Mouse (Mus musculus) right cerebral cortex, adult 2 months (tissue): ENCODE results near the gene Igf2bp1.

Experiments used
- DNase-seq, 2 experiments: peaks; one replicate each; pipeline ENCODE4 v3.0.0; 2021 to 2022; ENCODE audit warnings: low spot score in 2 of 2

Igf2bp1 gene

GRCm38 (mm10) chr11:96005403-96006271 is at the start of gene Igf2bp1:
Gene Igf2bp1, minus strand, starts transcription at chr11:96005940.
- DNase-seq = no peak

DNA sequence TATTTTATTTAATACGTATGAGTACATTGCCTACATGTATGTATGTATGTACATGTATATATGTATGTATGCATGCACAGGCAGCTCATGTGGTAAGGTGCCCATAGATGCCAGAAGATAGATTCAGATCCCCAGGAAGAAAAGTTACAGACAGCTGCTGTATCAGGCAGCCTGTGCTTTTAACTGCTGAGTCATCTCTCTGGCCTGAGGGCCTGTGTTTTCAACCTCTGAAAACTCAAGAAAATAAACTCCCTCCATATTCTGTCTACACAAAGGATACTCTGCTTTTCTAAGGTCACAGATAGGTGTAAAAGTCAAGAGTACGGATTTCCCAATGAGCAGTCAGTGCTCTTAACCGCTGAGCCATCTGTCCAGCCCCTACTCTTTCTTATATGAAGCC is 45.1 kb upstream of the Igf2bp1 start:
- DNase-seq = no peak

GRCm38 (mm10) chr11:96049939-96050338 is 44.2 kb upstream of the Igf2bp1 start:
- DNase-seq = no peak

DNA sequence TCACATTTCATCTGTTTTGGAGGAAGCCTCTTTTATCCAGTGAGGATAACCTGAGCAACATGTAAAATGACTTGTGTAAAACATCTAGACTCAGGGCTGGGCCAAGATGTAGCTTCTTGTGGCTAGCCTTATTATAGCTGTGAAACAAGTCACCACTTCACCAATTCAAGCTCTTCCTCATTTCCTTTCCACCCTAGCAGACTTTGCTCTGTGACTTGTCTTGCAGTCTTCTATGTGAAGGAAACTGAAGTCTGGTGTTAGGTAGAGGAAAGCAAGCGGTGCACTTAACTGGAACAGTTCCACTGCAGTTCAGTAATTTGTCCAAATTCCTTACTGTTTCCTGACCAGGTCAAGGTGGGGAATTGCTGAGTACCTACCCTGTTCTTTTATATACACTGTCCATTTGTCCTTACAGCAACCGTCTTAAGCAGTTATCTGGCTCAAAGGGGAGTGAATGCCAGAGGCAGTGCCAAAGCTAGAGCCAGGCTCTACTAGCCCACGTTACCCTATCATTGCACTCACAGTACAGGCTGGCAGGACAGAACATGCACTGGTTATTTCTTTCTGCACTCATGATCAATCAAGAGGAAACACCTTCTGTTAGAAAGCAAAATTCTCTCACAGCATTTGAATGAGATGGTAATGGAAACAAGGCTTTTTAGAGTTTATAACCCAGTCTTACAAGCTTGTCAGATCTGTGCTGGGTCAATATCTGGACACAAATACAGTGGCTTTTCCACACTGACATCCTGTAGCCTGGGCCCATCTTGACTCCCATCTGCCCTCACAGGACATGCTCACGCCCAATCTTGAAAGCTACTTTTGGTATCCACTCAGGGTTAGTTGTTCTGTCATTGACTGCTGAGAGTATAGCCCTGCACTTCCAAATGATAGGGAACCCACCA is 42.0 kb upstream of the Igf2bp1 start:
- DNase-seq = no peak

DNA sequence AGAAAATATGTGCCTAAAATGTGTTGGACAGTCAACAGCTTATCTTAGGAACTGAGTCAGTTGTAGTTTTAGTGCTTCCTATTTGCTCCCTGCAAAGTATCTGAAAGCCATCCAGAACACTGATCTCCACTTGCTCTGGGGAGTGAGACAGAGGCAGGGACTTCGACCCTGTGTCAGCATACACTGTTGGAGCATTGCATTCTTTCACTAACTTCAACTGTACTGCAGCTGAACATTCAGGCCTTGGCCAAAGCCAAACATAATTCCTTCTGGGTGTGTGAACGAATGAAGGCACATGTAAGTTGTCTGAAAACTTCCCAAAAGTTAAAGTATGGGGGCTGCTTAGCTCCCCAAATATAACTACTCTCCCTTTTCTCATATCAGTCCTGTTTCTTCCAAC is 41.1 kb upstream of the Igf2bp1 start:
- DNase-seq = no peak

DNA sequence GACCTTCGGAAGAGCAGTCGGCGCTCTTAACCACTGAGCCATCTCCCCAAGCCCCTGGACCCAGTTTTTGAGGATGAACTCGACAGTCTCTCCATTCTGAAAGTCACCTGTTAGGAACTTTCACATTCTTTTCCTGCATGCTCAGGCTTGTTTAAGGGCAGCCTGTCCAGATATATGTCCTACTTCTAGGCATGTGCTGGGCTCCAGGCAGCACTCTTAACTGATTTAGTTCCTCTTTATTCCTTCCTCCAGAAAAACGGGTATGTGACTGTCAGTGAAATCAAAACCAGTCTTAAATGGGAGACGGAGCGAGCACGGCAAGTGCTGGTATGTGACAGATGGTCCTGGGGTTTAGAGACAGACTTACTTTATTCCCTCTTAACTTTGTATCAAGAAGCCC is 40.3 kb upstream of the Igf2bp1 start:
- no peak for DNase-seq

DNA sequence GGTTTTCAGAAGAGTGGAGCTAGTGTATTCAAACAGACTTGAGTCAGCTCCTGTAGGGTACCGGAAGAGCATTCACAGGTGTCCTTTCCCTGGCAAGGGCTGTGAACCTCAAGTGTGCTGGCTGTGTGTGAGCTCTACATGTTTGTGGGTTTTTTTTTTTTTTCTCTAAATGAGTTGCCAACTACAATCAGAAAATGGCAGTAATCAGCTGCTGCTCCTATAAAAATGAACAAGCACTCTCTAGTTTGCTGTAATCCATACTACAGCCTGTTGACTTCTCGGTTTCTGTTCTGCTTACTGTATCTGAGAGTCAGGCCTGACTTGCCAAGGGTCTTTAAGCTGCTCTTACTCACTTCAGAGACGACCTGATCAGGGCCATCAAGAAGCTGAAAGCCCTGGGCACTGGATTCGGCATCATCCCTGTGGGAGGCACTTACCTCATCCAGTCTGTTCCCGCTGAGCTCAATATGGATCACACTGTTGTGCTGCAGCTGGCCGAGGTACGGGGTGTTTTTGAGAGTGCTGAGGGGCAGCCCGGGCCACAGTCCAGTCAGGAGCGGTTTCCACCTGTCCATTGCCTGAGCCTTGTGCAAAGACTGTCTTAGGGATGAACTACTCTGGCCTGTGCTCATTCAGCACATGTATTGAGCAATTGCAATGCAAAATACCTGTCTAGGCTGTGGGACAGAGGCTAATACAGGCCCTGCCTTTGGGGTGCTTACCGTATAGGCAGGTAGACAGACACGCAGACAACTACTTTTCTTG is 39.2 kb upstream of the Igf2bp1 start:
- DNase-seq = no peak

- no peak for DNase-seq
Observed at GRCm38 (mm10) chr11:96038560-96038959, 32.8 kb upstream of the Igf2bp1 start.

DNA sequence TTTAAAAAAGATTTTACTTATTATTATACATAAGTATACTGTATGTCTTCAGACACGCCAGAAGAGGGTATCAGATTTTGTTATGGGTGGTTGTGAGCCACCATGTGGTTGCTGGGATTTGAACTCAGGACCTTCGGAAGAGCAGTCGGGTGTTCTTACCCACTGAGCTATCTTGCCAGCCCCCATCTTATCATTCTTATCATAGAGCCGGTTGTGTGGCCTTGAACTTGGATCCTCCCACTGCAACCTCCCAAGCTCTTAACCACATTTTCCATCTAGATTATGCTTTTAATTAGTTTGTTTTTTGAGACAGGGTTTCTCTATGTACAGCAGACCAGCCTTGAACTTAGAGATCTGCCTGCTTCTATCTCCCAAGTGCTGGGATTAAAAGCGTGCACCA is 31.8 kb upstream of the Igf2bp1 start:
- DNase-seq = no peak

DNA sequence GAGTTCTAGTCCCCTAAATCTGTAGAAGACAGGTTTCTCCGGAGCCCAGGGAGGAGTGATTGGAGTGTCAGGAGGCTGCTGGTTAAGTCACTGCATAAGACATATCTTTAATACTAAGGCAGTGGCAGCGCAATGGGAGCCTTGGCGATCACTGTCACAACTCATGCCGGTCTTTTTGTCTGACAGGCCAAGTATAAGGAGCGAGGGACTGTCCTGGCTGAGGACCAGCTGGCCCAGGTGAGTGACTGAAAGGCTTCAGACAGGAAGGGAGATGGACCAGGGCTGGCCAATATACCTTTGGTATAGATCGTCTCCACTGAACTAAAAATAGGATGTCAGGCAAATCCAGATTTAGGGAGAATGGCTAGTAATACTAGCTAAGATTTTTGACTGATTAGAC is 29.4 kb upstream of the Igf2bp1 start:
- DNase-seq = no peak

DNA sequence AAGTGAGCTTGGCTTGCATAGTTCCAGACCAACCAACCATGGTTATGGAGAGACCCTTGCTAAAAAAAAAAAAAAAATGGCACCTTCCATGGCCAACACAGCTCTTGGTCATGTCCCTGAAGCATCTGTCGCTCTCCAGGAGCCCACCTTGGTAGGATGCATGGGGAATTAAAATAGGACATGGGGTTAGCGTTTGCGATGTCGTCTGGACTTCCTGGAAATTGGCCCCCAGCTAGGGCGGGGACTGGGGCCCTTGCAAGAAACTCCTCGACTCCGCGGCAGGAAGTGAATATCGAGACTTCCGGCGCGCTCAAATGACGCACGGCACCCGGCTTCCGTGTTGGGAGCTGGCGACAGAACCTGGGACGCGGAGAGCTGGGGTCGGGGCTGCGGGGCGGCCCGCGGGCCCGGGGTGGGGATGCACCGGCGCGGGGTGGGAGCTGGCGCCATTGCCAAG is 28.9 kb upstream of the Igf2bp1 start, which contains the start of gene Snf8:
Gene Snf8 (plus strand): TSS at position 290 of the 457 bp plus-strand sequence.
- peak; percentile 97 to 98 for DNase-seq

DNA sequence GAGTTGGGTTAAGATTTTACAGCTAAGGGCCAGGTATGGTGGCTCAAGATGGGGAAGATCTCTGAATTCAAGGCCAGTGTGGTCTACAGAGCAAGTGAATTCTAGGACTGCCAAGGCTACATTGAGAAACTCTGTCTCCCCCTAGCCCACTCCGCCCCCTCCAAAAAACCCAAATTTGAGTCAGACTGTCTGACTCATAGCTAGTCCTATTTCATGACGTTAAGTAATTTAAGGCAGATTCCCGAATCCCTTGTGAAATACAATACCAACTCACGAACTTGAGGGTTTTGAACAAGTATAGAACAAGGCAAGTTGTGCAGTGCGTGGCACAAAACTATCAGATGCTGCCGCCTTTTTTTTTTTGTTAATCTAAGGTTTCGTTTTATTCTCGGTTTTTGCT is 28.4 kb upstream of the Igf2bp1 start:
- DNase-seq = no peak

- DNase-seq = no peak
Observed at GRCm38 (mm10) chr11:96033264-96033663, 27.5 kb upstream of the Igf2bp1 start.

- DNase-seq = no peak
Observed at GRCm38 (mm10) chr11:96031701-96032100, 26.0 kb upstream of the Igf2bp1 start.

- DNase-seq = no peak
Observed at GRCm38 (mm10) chr11:96030571-96030970, 24.8 kb upstream of the Igf2bp1 start.

DNA sequence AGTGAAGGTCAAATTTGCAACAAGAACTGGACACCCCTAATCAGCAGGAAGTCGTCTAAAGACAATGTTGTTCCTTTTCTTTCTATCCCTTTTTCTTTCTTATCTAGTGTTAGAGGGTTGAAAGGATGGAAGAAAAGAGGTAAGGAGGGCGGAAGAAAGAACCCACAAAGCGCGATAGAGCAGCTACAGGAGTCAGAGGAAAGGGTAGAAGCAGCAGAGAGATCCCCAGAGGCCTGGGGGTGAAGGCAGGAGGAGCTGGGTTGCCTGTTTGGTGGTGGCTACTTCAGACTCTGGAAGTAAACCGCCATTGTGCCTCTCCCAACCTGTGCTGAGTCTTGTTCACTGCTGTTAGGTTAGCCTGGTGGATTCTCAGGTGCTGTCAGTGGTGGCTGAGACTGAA is 22.4 kb upstream of the Igf2bp1 start:
- DNase-seq = no peak

DNA sequence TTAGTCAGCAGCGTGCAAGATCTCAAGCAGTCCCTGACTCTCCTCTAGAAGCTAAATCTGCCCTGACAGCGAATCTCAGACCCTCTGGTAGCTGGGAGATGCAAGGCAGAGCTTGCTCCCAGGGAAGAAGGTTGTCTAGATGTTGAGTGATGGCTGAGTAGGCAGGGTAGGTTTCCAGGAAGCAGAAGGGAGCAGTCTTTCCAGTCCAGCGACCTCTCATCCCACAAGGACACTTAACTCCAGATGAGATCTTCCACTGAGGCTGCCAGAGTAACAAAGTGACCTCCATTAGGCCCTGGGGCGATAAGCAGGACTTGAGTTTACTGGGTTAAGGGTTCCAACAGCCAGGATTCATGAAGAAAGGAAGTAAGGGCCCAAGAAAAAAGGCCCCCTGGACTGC is 14.9 kb upstream of the Igf2bp1 start:
- no peak for DNase-seq

DNA sequence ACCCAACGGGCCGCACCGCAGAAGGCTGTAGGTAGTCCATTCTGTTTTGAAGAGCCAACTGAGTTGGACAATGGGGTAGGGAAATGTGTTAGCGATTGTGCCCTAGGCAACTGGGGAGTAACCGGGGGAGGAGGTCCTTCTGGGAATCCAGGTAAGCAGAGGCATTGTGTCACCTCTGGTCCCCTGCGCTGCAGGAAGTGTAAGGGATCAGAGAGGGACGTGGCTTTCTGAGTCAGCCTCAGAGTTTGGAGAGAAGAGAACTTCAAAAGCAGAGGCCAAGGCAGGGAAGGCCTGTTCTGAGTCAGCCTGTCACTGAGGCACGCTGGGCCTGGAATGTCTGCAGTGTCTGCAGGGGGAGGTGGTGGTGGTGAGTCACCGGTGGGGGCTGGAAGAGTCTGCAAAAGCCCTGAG is 12.2 kb upstream of the Igf2bp1 start:
- DNase-seq = peak; percentile 27 to 40

GRCm38 (mm10) chr11:96015421-96015820 is 9.7 kb upstream of the Igf2bp1 start:
- DNase-seq = no peak

DNA sequence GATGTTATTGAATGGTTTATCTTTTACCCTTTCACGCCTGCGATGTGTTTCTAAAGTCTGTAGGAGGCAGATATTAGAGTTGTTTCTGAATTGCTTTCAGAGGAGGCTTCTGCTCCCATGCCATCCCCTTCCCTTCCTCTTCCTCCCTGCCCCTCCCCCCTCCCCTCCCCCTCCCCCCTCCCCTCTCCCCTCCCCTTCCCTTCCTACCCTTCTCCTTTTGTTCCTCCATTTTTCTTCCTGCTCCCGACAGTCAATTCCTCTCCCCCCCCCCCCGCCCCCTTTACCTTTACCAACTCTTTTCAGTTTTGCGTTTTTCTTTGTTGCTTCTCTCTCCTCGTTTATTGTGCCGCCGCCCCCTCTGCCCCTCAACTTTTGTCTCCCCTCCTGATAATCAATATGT is 6.2 kb upstream of the Igf2bp1 start:
- no peak for DNase-seq

- DNase-seq = no peak
Observed at GRCm38 (mm10) chr11:96008827-96009226, 3.1 kb upstream of the Igf2bp1 start.
